Mouse (Mus musculus) lung, adult 2 months (tissue): ENCODE measurements around the gene Klhl36. TPM values are rescaled to one million over a fixed set of nuclear protein-coding genes. Genes with fewer than 3 reads are reported as not detected.

Source experiments
- DNase-seq: peaks from one replicate; pipeline ENCODE4 v3.0.0; 2022
- H3K4me1 ChIP-seq: fragments of 200-500 bp; 2 replicates; pipeline ENCODE4 v1.6.1; 2011; ENCODE audit warnings: low read length; ENCODE audit not compliant: control insufficient read depth, insufficient read depth
- H3K4me3 ChIP-seq: fragments of 200-500 bp; replicated peaks from 2 replicates; pipeline ENCODE3; 2011; ENCODE audit warnings: low read depth, mild to moderate bottlenecking, control low read depth, low read length; ENCODE audit errors: extremely low read depth
- CTCF ChIP-seq: fragments of 200-500 bp; IDR thresholded peaks from 2 replicates; pipeline ENCODE4 v1.5.1; 2011; ENCODE audit warnings: mild to moderate bottlenecking, low read length, control low read depth; ENCODE audit not compliant: insufficient read depth
- POLR2A ChIP-seq: fragments of 200-500 bp; IDR thresholded peaks from 2 replicates; pipeline ENCODE4 v1.6.1; 2011; ENCODE audit warnings: low read depth, mild to moderate bottlenecking, control low read depth, low read length, borderline replicate concordance; ENCODE audit errors: extremely low read depth
- WGBS: fragments of 180-500 bp; shearing (Covaris S2); methylation state at CpG from one replicate; pipeline ENCODE4 v1.1.7; 2018; 5-methylcytosine and 5-hydroxymethylcytosine counted together
- polyA plus RNA-seq: library from polyadenylated mRNA; depleted of rRNA; stranded (reverse); fragments of >200 nt; gene quantifications from 2 replicates; pipeline ENCODE4 v1.2.3, GENCODE M21; 2012

The Klhl36 gene
- polyA plus RNA-seq, 1 experiment: 28.9 TPM

GRCm38 (mm10) chr8:119904323-119904911 is 42.4 kb downstream of the Klhl36 start:
- WGBS: 53% methylated on average over 12 of the region's 12 CpGs
- no peak for DNase-seq
- H3K4me1 ChIP-seq: no peaks in the 10 kb centered on the region
- no peak overlapping the region for H3K4me3 ChIP-seq
- TF ChIP-seq CTCF (no peak), POLR2A (no peak)

- no peak for DNase-seq
- H3K4me3 ChIP-seq: peak within 1 kb of the TSS; percentile 100
- TF ChIP-seq CTCF: no peak
- no peak for TF ChIP-seq POLR2A
- peaks cover 15% of the 10 kb centered on the region for H3K4me1 ChIP-seq
- 29% methylated on average over 13 of the region's 13 CpGs for WGBS
Measured at GRCm38 (mm10) chr8:119909944-119910546, 48.0 kb downstream of the Klhl36 start, which contains the start of gene Usp10. Usp10 (plus strand) TSS chr8:119910360.

- under 1% methylated on average over 96 of the region's 97 CpGs for WGBS
- peaks cover 17% of the 10 kb centered on the region for H3K4me1 ChIP-seq
- DNase-seq: peak; percentile 95
- peak within 1 kb of the TSS; percentile 100 for H3K4me3 ChIP-seq
- TF ChIP-seq CTCF (no peak), POLR2A (peak; percentile 65; the same call in 1 of the 2 replicates)
Measured at GRCm38 (mm10) chr8:119910547-119911257, 48.6 kb downstream of the Klhl36 start, which contains the start of gene Gm20388. Gm20388 (plus strand) TSS chr8:119910841.

- Histone ChIP-seq H3K4me1 (peaks cover 17% of the 10 kb centered on the region), H3K4me3 (peak overlapping the region; percentile 100)
- WGBS: 4% methylated on average over 30 of the region's 30 CpGs
- TF ChIP-seq POLR2A: no peak
- no peak for TF ChIP-seq CTCF
- DNase-seq: no peak
Measured at GRCm38 (mm10) chr8:119911258-119911962, 49.3 kb downstream of the Klhl36 start.

GRCm38 (mm10) chr8:119912643-119913042 is 50.6 kb downstream of the Klhl36 start:
- TF ChIP-seq POLR2A: no peak
- TF ChIP-seq CTCF: no peak
- no peak for DNase-seq
- Histone ChIP-seq H3K4me3 (no peak overlapping the region), H3K4me1 (peaks cover 17% of the 10 kb centered on the region)
- WGBS: 50% methylated on average over 6 of the region's 6 CpGs

- TF ChIP-seq POLR2A (no peak), CTCF (no peak)
- no peak overlapping the region for H3K4me3 ChIP-seq
- no peak for DNase-seq
- peaks cover 20% of the 10 kb centered on the region for H3K4me1 ChIP-seq
- 59% methylated on average over 3 of the region's 3 CpGs for WGBS
Measured at GRCm38 (mm10) chr8:119913181-119913580, 51.1 kb downstream of the Klhl36 start.

- TF ChIP-seq POLR2A: no peak
- no peak for TF ChIP-seq CTCF
- H3K4me1 ChIP-seq: peaks cover 20% of the 10 kb centered on the region
- H3K4me3 ChIP-seq: no peak overlapping the region
- DNase-seq: no peak
- WGBS: 34% methylated on average over 2 of the region's 2 CpGs
Measured at GRCm38 (mm10) chr8:119914161-119914560, 52.1 kb downstream of the Klhl36 start.

GRCm38 (mm10) chr8:119915298-119915697 is 53.2 kb downstream of the Klhl36 start:
- Histone ChIP-seq H3K4me1 (peaks cover 20% of the 10 kb centered on the region), H3K4me3 (no peak overlapping the region)
- no peak for TF ChIP-seq POLR2A
- no peak for TF ChIP-seq CTCF
- DNase-seq: no peak
- WGBS: 84% methylated on average over 4 of the region's 4 CpGs

GRCm38 (mm10) chr8:119916237-119916892 is 54.3 kb downstream of the Klhl36 start:
- DNase-seq: no peak
- no peak for TF ChIP-seq POLR2A
- H3K4me1 ChIP-seq: peaks cover 19% of the 10 kb centered on the region
- 74% methylated on average over 16 of the region's 16 CpGs for WGBS
- no peak overlapping the region for H3K4me3 ChIP-seq
